Mouse (Mus musculus) heart, adult 2 months (tissue): ENCODE measurements around the gene H2-Ob. TPM values are rescaled to one million over a fixed set of nuclear protein-coding genes. Genes with fewer than 3 reads are reported as not detected.
"Not testable (repeated sequence)": the region's sequence is repeated elsewhere in the genome, so short reads cannot be mapped to it uniquely, and the experiment has no call there.

Source experiments
- DNase-seq, 2 experiments: peaks; one replicate each; pipeline ENCODE4 v3.0.0; 2021
- H3K27ac ChIP-seq: fragments of 200-600 bp; 2 replicates; pipeline ENCODE4 v1.8.1; 2022
- H3K27me3 ChIP-seq: fragments of 200-500 bp; 2 replicates; pipeline ENCODE4 v1.6.1; 2012; ENCODE audit warnings: mild to moderate bottlenecking, low read length, inconsistent platforms, mixed read lengths; ENCODE audit not compliant: control insufficient read depth, insufficient read depth
- H3K36me3 ChIP-seq: fragments of 200-500 bp; 2 replicates; pipeline ENCODE4 v1.6.1; 2012; ENCODE audit warnings: low read length, inconsistent platforms; ENCODE audit not compliant: control insufficient read depth, insufficient read depth
- H3K4me1 ChIP-seq: fragments of 200-500 bp; 2 replicates; pipeline ENCODE4 v1.6.1; 2011; ENCODE audit warnings: low read length; ENCODE audit not compliant: control insufficient read depth, insufficient read depth
- H3K4me3 ChIP-seq: fragments of 200-600 bp; 2 replicates; pipeline ENCODE4 v1.8.1; 2022
- H3K79me2 ChIP-seq: fragments of 200-500 bp; replicated peaks from 2 replicates; pipeline ENCODE4 v1.6.1; 2012; ENCODE audit warnings: mild to moderate bottlenecking, inconsistent platforms, low read length, moderate library complexity, mixed read lengths; ENCODE audit not compliant: control insufficient read depth, insufficient read depth
- H3K9ac ChIP-seq: fragments of 200-500 bp; 2 replicates; pipeline ENCODE4 v1.6.1; 2012; ENCODE audit warnings: low read depth, mild to moderate bottlenecking, control low read depth, inconsistent platforms, low read length, mixed read lengths
- CTCF ChIP-seq: fragments of 200-600 bp; IDR thresholded peaks from 2 replicates; pipeline ENCODE4 v1.8.1; 2022; ENCODE audit warnings: antibody characterized with exemption, mild to moderate bottlenecking, moderate library complexity
- EP300 ChIP-seq: fragments of 200-500 bp; IDR thresholded peaks from 2 replicates; pipeline ENCODE4 v1.6.1; 2011; ENCODE audit warnings: low read depth, low read length, control low read depth; ENCODE audit not compliant: insufficient read depth
- POLR2A ChIP-seq: fragments of 200-500 bp; IDR thresholded peaks from 2 replicates; pipeline ENCODE4 v1.6.1; 2011; ENCODE audit warnings: mild to moderate bottlenecking, low read depth, low read length, control low read depth; ENCODE audit not compliant: insufficient read depth
- WGBS: fragments of 180-500 bp; shearing (Covaris S2); methylation state at CpG from one replicate; pipeline ENCODE4 v1.1.7; 2018; 5-methylcytosine and 5-hydroxymethylcytosine counted together
- intact Hi-C: fragments of 180-260 bp; cut with DNase I; formaldehyde crosslinking; loops from one replicate; pipeline ENCODE4 v1.15.1; 2025
- polyA plus RNA-seq: library from polyadenylated mRNA; depleted of rRNA; stranded (reverse); fragments of >200 nt; gene quantifications from 2 replicates; pipeline ENCODE4 v1.2.3, GENCODE M21; 2012
- total RNA-seq, 2 experiments: library from RNA; stranded (reverse); gene quantifications; 2 replicates each; pipeline ENCODE4 v1.2.3; 2021

The H2-Ob gene
- total and polyA plus RNA-seq, 3 experiments, result 0.55 to 6.2 (median 1.0) TPM

- intact Hi-C loops, result loop anchor here (10.0 kb wide), 2 partner anchors 127 to 157 kb away; no protein-coding TSS in a partner anchor
- WGBS, result 90% methylated on average over 7 of the region's 7 CpGs
Observed at GRCm38 (mm10) chr17:34232021-34232420, 6.7 kb upstream of the H2-Ob start.

GRCm38 (mm10) chr17:34234926-34235325 lies 3.8 kb upstream of the H2-Ob start:
- Histone ChIP-seq H3K9ac (no peak overlapping the region), H3K4me1 (no peaks in the 10 kb centered on the region; the same call in 1 of the 2 replicates), H3K27me3 (no peaks in the 10 kb centered on the region), H3K4me3 (no peak overlapping the region), H3K79me2 (no peaks in the 10 kb centered on the region), H3K27ac (peak overlapping the region; percentile 36), H3K36me3 (no peaks in the 10 kb centered on the region)
- intact Hi-C loops, result loop anchor here (1.0 to 10.0 kb wide), 4 partner anchors 29 to 160 kb away; no protein-coding TSS in a partner anchor
- TF ChIP-seq EP300, result peak; percentile 91; the same call in 1 of the 2 replicates
- TF ChIP-seq CTCF, result no peak; the same call in 1 of the 2 replicates
- 26% methylated on average over 9 of the region's 9 CpGs for WGBS
- peak; percentile 83 to 88 for DNase-seq

More at GRCm38 (mm10) chr17:34232021-34232420, 6.7 kb upstream of the H2-Ob start:
- not testable (repeated sequence) for DNase-seq, H3K36me3 ChIP-seq, H3K27me3 ChIP-seq, H3K9ac ChIP-seq, H3K4me1 ChIP-seq, H3K27ac ChIP-seq, H3K79me2 ChIP-seq, H3K4me3 ChIP-seq

GRCm38 (mm10) chr17:34236691-34237090 lies 2.0 kb upstream of the H2-Ob start:
- no peaks in the 10 kb centered on the region for H3K27me3 ChIP-seq
- no peak overlapping the region for H3K9ac ChIP-seq
- H3K36me3 ChIP-seq, result no peaks in the 10 kb centered on the region
- H3K27ac ChIP-seq, result no peak overlapping the region
- intact Hi-C loops, result loop anchor here (10.0 kb wide), 2 partner anchors 132 to 162 kb away; no protein-coding TSS in a partner anchor
- H3K79me2 ChIP-seq, result no peaks in the 10 kb centered on the region
- H3K4me3 ChIP-seq, result no peak overlapping the region
- H3K4me1 ChIP-seq, result no peaks in the 10 kb centered on the region; the same call in 1 of the 2 replicates
- 69% methylated on average over 5 of the region's 5 CpGs for WGBS
- TF ChIP-seq EP300, result no peak
- TF ChIP-seq POLR2A, result no peak
- TF ChIP-seq CTCF, result no peak
- no peak for DNase-seq

- no peak overlapping the region for H3K4me3 ChIP-seq
- no peaks in the 10 kb centered on the region for H3K79me2 ChIP-seq
- intact Hi-C loops, result loop anchor here (10.0 kb wide), 2 partner anchors 133 to 163 kb away; no protein-coding TSS in a partner anchor
- 76% methylated on average over 3 of the region's 3 CpGs for WGBS
- no peaks in the 10 kb centered on the region for H3K36me3 ChIP-seq
- H3K9ac ChIP-seq, result no peak overlapping the region
- H3K4me1 ChIP-seq, result no peaks in the 10 kb centered on the region; the same call in 1 of the 2 replicates
- TF ChIP-seq EP300 (no peak), CTCF (no peak), POLR2A (no peak)
- H3K27ac ChIP-seq, result no peak overlapping the region
- no peaks in the 10 kb centered on the region for H3K27me3 ChIP-seq
- no peak for DNase-seq
Observed at GRCm38 (mm10) chr17:34237741-34238140, 962 bp upstream of the H2-Ob start.

- Histone ChIP-seq H3K4me3 (peak overlapping the region; percentile 26; the same call in 1 of the 2 replicates), H3K9ac (no peak overlapping the region), H3K36me3 (no peaks in the 10 kb centered on the region), H3K27ac (peak overlapping the region; percentile 82), H3K79me2 (no peaks in the 10 kb centered on the region), H3K4me1 (no peaks in the 10 kb centered on the region; the same call in 1 of the 2 replicates), H3K27me3 (no peaks in the 10 kb centered on the region)
- peak in 1 of 2 experiments; percentile 24 for DNase-seq
- intact Hi-C loops, result loop anchor here (10.0 kb wide), 2 partner anchors 135 to 165 kb away; no protein-coding TSS in a partner anchor
- WGBS, result 29% methylated on average over 10 of the region's 10 CpGs
- peak; percentile 70; the same call in 1 of the 2 replicates for TF ChIP-seq POLR2A
- TF ChIP-seq CTCF, result no peak
Observed at GRCm38 (mm10) chr17:34239601-34240041, 918 bp downstream of the H2-Ob start.

- Histone ChIP-seq H3K79me2 (no peaks in the 10 kb centered on the region), H3K27me3 (no peaks in the 10 kb centered on the region), H3K4me3 (no peak overlapping the region), H3K4me1 (no peaks in the 10 kb centered on the region; the same call in 1 of the 2 replicates), H3K36me3 (no peaks in the 10 kb centered on the region), H3K9ac (no peak overlapping the region), H3K27ac (peak overlapping the region; percentile 82)
- TF ChIP-seq EP300, result no peak
- no peak for TF ChIP-seq POLR2A
- WGBS, result 47% methylated on average over 3 of the region's 3 CpGs
- no peak for DNase-seq
- intact Hi-C loops, result no loop called here
Observed at GRCm38 (mm10) chr17:34240366-34240765, 1.7 kb downstream of the H2-Ob start.
